Comparison of ENCODE assay signal across 9 mouse cellular contexts in genomic region chr1:74031771-74032609, GRCm38 (mm10).
A peak's percentile ranks its signal among the peaks of the same experiment; 100 is the strongest.
DNase-seq lines count a peak whose midpoint lies in the region; ATAC-seq lines count a peak whose summit lies in the region.
"Had no signal": no experiment of that assay in that cellular context is flagged by ENCODE, and none has a peak within 500 bp of the region (broad histone marks: within the 10 kb centered on the region; RNA-seq: fewer than 3 reads in every experiment).

No protein-coding gene starts in this region.

- WGBS in hindbrain, embryonic 12.5 days, result 78% methylated on average over 9 of the region's 9 CpGs
- WGBS in hindbrain, embryonic 14.5 days, result 78% methylated on average over 9 of the region's 9 CpGs
- WGBS in heart, embryonic 10.5 days, result 72% methylated on average over 9 of the region's 9 CpGs
- WGBS in kidney, embryonic 15.5 days, result 54% methylated on average over 9 of the region's 9 CpGs

- H3K27me3 ChIP-seq in hindbrain, embryonic 12.5 days, result peaks cover 16% of the 10 kb centered on the region
- H3K27me3 ChIP-seq in hindbrain, embryonic 14.5 days (ENCODE audit: control insufficient read depth, insufficient read depth, low read length), result 0 out of 2 replicates have a peak, but pooled peaks cover 2% of the 10 kb centered on the region
- H3K27me3 ChIP-seq in heart, embryonic 10.5 days (ENCODE audit: insufficient read depth, poor library complexity, severe bottlenecking), result no peaks in the 10 kb centered on the region
- no peaks in the 10 kb centered on the region for H3K27me3 ChIP-seq in kidney, embryonic 15.5 days

- no peaks in the 10 kb centered on the region for H3K36me3 ChIP-seq in hindbrain, embryonic 12.5 days
- H3K36me3 ChIP-seq in hindbrain, embryonic 14.5 days (replicated peaks; ENCODE audit: control insufficient read depth, insufficient read depth), result no peaks in the 10 kb centered on the region
- H3K36me3 ChIP-seq in heart, embryonic 10.5 days, result no peaks in the 10 kb centered on the region
- H3K36me3 ChIP-seq in kidney, embryonic 15.5 days, result no peaks in the 10 kb centered on the region

- H3K4me3 ChIP-seq in hindbrain, embryonic 12.5 days, result no peak overlapping the region
- no peak overlapping the region for H3K4me3 ChIP-seq in hindbrain, embryonic 14.5 days (replicated peaks; ENCODE audit: low read length)
- no peak overlapping the region for H3K4me3 ChIP-seq in heart, embryonic 10.5 days
- H3K4me3 ChIP-seq in kidney, embryonic 15.5 days (replicated peaks), result peak overlapping the region; percentile 7

- H3K9ac ChIP-seq in hindbrain, embryonic 12.5 days, result no peak overlapping the region
- no peak overlapping the region for H3K9ac ChIP-seq in hindbrain, embryonic 14.5 days
- H3K9ac ChIP-seq in kidney, embryonic 15.5 days, result 0 out of 2 replicates have a peak overlapping the region, but pooled peaks have one; percentile 35

- peaks cover 48% of the 10 kb centered on the region for H3K4me1 ChIP-seq in hindbrain, embryonic 12.5 days
- H3K4me1 ChIP-seq in hindbrain, embryonic 14.5 days (replicated peaks; ENCODE audit: control insufficient read depth, insufficient read depth, low read length), result peaks cover 13% of the 10 kb centered on the region
- H3K4me1 ChIP-seq in heart, embryonic 10.5 days, result peaks cover 97% of the 10 kb centered on the region
- peaks cover 100% of the 10 kb centered on the region for H3K4me1 ChIP-seq in kidney, embryonic 15.5 days

- H3K27ac ChIP-seq in hindbrain, embryonic 12.5 days, result peak overlapping the region; percentile 35; the same call in 1 of the 2 replicates
- no peak overlapping the region for H3K27ac ChIP-seq in hindbrain, embryonic 14.5 days
- peak overlapping the region; percentile 89 for H3K27ac ChIP-seq in heart, embryonic 10.5 days
- H3K27ac ChIP-seq in kidney, embryonic 15.5 days, result peak overlapping the region; percentile 92
- H3K27ac ChIP-seq: macrophage had no signal

- no peak for ATAC-seq in hindbrain, embryonic 12.5 days (ENCODE audit: low FRiP score)
- no peak for ATAC-seq in hindbrain, embryonic 14.5 days (ENCODE audit: low FRiP score)
- no peak for ATAC-seq in kidney, embryonic 15.5 days (replicated peaks; ENCODE audit: low FRiP score)
- ATAC-seq in activated CD4-positive, CD25-positive, alpha-beta regulatory T cell, adult 4 months, result no peak

- no peaks in the 10 kb centered on the region for H3K9me3 ChIP-seq in hindbrain, embryonic 12.5 days (replicated peaks)
- no peaks in the 10 kb centered on the region for H3K9me3 ChIP-seq in hindbrain, embryonic 14.5 days (ENCODE audit: control insufficient read depth, low read length)
- H3K9me3 ChIP-seq in heart, embryonic 10.5 days, result no peaks in the 10 kb centered on the region
- H3K9me3 ChIP-seq in kidney, embryonic 15.5 days (replicated peaks), result no peaks in the 10 kb centered on the region

- no peak overlapping the region for H3K4me2 ChIP-seq in hindbrain, embryonic 12.5 days (replicated peaks)
- no peak overlapping the region for H3K4me2 ChIP-seq in hindbrain, embryonic 14.5 days (replicated peaks)
- H3K4me2 ChIP-seq in kidney, embryonic 15.5 days, result peak overlapping the region; percentile 49

- DNase-seq in hindbrain, embryonic 14.5 days (ENCODE audit: low spot score), result no peak
- DNase-seq in heart, embryonic 10.5 days (ENCODE audit: low spot score), result no peak
- peak; percentile 67 for DNase-seq in lung, postnatal 10 days
- DNase-seq in urinary bladder, adult 2 months (ENCODE audit: low spot score), result no peak
- no peak for DNase-seq in urinary bladder, postnatal 4 days (ENCODE audit: low spot score in 2 of 2)
